Mouse (Mus musculus): Measurements from ENCODE around the gene Usp5.

DNA sequence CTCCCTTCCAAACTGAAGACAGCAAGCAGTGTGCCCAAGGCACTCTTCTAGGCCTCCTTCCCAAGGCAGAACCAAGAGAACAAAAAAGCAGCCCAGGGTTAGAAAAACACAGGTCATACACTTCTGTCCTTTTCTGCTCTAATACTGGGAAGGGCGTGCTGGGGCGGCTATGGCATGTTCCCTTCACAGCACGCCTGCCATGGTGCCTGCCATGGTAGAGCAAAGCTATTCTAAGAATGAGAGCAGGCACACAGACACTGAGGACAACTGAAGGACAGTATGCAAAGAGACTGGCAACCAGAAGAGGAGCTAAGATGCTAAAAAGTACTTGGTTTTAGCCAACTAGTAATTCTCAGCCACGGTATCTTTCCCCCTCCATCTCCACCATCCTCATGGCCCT lies 7.2 kb downstream of the Usp5 start:
- TF ChIP-seq MAX (IDR thresholded peaks at IDR 0.05) (no peak), CTCF (IDR thresholded peaks at IDR 0.05; ENCODE audit: control insufficient read depth, insufficient read depth, insufficient read length) (no peak), MYOG (IDR thresholded peaks at IDR 0.05; ENCODE audit: control insufficient read depth, extremely low read depth, insufficient read length) (no peak), MYOD1 (IDR thresholded peaks at IDR 0.05; ENCODE audit: control insufficient read depth, insufficient read length, low read depth) (no peak), FOSL1 (IDR thresholded peaks at IDR 0.05; ENCODE audit: insufficient read depth, low read length, poor library complexity, severe bottlenecking) (no peak)

Data from C2C12 (cell line).